Mouse (Mus musculus) urinary bladder, adult 2 months (tissue): ENCODE data around the gene Psmd11. TPM values are rescaled to one million over a fixed set of nuclear protein-coding genes. Genes with fewer than 3 reads are reported as not detected.

Experiments used
- DNase-seq: peaks from one replicate; pipeline ENCODE4 v3.0.0; 2022; ENCODE audit warnings: low spot score
- polyA plus RNA-seq: library from polyadenylated mRNA; depleted of rRNA; stranded (reverse); fragments of >200 nt; gene quantifications from 2 replicates; pipeline ENCODE4 v1.2.3, GENCODE M21; 2012; rRNA removed

Gene Psmd11
- polyA plus RNA-seq, 1 experiment: 75.9 TPM

DNA sequence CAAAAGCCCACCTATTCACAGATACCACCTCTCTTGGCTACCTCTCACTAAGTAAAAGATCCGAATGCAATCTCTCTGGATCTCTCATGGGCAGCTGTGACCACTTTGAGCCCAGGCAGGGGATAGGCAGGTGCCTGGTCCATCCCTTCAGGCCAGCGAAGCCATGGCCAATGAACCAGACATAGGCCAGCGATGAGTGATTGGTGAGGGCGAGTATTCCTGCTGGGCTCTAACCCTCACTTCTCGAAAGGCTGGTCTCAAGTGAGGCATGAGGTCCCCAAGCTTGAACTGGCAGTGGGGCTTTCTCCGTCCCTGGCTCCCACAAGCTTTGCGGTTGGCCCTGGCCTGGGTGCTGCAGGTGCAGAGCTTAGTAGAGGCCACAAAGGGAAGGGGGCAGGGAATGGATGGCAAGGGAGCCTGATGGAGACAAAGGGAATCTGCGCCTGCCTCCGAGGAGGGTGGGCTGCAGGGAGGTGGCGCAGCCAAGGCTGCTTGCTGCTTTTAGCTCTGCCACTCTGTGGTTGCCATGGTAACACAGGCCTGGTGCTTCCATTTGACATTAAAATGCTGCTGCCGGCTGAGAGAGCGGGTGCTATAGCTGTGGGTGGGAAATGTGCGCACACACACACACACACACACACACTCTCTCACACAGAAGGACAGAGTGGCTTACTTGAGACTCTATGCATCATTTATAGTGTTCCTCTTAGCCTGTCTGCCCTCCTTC, 75.5 kb downstream of the Psmd11 start:
- no peak for DNase-seq

DNA sequence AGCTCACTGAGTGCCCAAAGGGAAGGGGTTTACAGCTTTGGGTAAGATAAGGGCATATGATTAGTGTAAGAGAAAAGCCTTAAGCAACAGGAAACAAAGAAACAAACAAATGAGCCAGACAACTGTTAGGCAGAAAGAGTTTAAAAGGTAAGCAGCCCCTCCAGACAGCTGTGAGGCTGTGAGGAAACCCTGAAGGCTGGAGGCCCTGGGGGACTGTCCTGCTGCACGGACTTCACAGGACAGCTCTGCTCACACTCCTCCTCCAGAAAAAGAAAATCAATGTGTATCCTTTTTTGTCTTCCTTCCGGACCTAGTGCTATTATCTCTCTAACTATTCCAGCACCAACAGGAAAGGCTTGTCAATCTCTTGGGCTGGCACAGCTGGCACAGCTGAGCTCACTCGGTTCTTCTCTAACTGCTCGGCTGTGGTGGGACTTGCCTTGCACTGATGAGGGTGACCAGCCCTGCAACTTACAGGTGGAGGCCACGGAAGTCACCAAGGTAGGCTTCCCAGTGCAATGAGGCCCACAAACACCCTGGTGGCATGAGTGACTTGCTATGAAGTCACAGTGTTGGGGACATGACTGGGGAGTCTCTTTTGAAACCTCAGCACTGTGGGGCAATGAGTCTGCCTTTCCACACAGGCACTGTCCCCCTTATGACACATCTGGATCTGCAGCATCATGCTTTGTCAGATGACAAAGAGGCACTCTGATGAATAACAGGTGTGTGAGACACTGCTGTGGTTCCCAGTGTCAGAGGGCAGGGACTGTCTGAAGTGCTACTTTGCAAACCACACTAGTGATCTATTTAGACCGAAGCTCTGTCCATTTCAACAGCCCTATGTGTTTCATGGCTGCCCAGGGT, 76.3 kb downstream of the Psmd11 start:
- no peak for DNase-seq

DNA sequence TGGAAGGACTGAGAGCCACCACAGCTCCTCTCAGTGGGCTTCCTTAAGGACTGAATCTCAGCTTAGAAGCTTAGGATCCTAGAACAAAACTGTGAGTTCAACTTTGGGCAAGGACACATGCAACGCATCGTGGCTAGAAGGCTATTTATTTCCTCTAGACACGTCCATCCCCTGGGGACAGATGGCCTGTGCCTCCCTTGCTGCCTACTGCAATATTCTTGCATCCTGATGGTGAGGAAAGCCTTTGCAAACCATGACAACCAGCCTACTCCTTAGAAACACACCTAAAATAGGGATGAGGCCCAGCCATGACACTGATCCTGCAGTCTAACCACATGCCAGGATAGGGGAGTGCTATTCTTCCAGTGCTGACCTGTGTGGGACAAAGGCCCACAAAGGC, 77.2 kb downstream of the Psmd11 start:
- DNase-seq: no peak

DNA sequence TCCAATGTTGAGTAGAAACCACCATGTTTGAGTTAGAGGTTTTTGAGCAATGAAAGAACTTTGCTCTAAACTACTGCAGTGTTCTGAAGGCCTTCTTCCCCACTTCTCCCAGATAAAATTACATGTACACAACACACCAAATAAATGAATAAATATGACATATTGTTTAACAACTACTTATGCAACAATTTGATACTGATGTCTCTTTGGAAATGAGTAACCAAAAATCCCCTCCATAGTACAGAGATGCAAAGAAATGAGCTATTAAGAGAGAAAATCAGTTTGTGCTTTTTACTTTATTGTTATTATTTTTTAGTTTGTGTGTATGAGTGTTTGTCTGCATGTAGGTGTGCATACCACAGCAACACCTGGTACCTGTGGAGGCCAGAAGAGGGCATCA, 78.1 kb downstream of the Psmd11 start:
- DNase-seq: no peak

DNA sequence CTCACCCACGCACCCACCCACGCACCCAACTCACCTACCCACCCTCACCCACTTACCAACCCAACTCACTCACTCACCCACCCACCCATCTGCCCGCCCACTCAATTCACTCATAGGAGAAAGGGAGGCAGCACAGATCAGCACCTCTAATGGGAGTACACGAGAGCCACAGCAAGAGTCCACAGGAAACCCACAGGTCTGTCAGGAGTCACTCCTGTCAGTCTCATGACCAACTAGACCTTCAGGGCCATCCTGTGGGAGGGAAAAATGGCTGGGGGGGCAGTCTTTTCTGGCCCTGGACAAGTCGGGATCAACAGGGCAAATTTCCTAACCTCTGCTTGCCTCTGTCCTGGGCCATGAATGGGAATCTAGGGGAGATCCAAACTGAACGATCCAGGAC, 79.4 kb downstream of the Psmd11 start:
- DNase-seq: no peak

DNA sequence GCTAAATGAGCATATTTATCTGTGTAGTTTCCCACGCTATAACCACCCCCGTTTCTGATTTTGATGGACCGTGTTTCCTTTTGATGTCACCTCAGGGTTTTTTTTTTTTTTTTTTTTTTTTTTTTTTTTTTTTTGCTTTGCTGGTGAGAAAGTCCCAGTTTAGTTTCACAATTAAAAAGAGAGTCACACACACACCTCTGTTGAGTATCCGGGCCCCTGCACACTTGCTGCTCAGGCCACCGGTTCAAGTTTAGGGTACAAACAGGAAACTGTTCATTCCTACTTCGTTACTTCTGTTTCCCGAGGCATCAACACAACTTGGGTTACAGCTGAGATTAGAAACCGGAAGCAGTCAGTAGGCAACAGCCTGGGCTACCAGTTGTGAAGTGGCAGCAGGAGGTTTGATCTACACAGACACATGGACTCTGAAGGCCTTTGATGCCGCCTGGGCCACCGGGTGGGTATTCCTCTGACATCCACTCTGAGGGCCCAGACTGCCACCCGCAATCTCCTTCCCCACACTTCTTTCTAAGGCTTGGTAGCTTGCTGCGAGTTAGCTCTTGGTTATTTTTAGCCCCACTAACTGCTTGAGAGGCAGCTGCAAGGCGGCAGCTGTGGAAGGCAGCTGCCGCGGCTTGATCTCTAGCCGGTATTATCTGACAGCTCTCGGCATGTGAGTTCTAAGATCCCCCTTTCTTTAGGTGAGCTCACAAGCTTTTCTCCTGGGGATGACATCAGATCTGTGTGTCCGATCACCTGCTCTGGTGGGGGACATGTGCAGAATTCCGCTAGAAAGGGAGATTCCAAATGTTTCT, 80.2 kb downstream of the Psmd11 start:
- DNase-seq: no peak

DNA sequence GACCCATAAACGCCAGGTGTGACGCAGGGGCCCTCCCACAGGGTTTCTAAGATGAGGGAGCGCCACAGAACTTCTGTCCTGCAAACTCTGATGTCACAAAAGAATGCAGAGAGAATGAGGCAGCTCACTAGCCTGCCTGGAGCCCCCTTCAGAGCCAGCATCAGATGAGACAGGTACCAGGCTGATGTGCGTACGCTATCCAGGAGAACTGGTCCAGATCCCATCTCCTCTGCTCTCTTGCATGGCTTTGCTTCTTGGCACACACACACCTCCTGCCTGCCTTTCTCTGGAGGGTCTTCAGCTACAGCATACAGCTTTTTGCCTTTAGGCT, 80.7 kb downstream of the Psmd11 start:
- DNase-seq: no peak

DNA sequence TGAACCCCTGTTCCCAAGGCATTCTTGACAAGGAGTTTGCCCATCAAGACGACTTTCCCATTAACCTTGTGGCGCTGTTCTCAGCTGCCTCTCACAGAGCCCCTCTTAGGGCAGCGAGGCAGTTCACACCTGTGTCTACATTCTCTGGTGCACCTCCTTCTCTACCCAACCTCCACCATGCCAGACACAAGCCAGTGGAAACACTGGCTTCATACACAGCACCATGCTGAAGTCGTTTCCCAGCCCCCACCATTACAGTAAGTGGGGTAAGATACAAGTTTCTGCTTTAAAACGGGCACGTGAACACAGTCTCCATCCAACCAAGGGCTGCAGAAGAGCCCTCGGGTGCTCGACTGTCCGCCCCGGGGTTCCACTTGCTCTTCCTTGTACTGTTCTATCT, 81.7 kb downstream of the Psmd11 start:
- no peak for DNase-seq

DNA sequence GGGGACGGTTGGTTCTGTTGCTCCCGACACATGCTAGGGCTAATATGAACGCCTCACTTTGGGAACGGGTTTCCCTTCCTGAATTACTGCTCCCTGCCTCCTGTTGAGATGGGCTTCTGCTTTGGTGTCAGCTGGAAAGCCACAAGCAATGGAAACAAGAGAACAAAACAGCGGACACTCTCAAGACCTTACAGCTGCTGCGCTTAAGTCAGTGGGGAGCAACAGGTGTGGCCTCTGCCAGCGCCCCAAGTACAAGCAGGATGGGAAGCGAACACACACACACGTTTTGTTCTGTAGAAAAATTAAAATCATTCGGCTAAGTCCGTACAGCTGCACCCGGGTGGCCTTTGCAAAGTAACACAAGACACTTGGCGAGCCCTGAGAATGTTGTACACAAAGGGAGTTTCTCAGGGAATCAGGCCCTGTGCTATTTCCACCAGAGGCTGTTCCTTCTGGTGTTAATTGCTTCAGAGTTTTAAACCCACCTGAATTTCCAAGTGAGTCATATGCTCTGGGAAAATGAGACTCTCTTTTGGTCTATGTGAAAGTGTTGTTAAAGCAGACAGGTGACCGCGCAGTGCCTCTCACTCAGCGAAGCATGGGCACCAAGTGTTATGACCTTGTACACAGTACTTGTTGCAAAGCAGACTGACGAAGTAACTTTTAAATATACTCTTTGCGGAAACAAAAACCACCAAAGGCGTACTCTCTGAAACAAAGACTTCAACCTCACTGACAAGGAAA, 84.1 kb downstream of the Psmd11 start:
- DNase-seq: no peak

DNA sequence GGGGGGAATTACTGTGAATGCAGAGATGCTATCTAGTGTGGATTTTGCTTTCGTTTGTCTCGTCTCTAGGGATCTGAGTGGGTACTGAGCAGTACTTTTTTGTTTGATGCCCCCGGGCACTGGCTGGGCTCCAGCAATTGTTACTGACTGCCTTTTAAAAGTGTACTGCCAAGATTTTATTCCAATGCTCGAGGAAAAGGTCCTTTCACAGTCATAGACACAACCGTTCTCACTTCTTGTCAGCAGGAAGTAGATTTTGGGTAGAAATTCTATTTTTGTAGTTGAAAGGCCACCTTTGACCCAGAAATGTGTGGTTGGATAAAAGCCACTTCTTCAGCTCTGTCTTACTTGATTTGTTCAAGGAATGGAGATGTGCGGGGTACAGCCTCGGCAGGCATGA, 85.4 kb downstream of the Psmd11 start:
- DNase-seq: no peak

DNA sequence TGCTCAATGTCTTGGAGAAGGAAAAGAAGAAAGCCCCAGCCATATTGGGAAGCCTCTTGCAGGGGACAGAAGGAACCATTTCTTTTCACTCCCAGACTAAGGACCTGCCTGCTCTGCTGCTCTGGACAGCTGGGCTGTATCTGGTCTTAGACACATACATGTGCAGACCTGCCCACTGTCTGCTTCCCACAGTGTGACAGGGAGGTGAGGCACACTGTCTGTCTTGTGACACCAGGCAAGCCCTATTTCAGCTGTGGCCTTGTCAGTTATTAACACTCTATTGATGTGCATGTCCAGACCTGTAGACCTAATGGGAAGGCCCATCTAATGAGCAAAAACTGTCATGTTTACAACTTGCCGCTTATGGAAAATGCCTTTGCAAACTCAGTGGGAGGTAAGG, 86.9 kb downstream of the Psmd11 start:
- DNase-seq: no peak

DNA sequence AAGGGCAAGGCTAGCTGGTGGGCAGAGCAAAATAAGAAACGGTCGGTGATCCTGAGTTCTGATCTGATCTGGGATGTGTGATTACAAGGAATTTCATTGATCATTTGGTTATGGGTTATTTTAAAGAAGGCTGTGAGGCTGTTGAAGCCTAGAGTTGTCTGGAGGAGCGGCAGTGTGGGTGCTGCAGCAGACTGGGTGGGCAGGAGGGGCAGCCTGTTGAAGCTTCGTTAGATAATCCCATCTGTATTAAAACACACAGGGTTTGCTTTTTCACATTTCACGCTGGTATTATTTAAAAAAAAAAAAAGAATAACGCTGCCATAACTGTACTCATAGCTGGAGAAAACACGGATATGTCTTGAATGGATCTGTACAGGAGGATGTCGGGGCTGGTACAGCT, 87.5 kb downstream of the Psmd11 start:
- DNase-seq: no peak

DNA sequence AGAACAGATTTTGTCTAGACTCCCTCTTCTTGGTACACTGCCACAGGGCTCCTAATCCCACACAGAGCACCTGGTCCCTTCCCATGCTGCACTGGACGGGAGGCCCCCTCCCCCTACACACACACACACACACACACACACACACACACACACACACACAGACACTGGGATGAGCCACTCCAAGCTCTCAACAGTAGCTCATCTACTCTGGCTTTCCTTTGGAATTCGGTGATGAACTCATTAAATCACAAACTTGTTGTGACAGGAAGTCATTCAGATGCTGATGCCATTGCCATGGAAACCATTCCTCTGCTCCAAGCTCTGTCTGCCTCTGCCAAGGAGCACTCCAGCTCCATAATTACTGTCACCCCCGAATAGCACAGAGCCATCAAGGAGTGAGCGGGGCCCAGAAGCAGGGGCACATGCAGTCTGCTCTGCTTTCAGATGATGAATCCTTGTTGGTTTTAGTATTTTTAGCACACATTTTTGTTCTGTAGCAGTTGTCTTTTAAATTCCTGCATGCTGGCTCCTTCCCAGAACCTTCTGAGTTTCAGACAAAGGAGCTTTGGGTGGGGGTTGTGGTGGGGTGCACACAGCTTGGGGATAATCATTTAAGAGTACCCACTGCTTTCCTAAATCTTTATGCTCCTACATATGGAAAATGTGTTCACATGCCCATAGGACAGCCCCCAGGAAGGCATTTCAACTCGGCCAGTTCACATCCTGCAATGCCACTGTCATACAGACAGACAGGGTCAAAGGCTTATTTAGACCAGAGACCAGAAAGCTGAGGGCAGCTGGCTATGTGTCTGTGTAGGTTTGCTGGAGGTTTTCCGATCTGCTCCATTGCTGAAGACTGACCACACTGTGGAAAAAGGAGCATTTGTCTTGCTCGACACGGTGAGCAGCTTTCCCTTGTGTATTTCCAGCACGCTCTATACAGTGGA, 90.3 kb downstream of the Psmd11 start:
- DNase-seq: no peak

DNA sequence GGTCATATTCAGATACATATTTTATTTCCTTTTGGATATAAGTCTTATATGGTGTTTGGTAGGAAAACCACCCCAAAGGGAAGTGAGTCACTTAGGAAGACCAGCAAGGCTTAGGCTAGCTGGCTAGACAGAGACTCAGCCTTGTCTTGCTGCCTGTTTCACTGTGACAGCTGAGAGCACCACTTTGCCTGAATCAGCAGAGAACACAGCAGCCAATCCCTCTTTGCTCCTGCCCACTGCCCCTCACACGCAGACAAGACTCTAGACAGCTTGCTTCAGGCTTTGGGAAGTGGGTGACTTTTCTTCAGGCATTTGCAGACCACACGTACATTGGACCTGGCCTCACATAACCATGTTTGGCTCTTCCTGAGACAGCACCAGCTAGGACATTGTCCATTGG, 92.7 kb downstream of the Psmd11 start:
- no peak for DNase-seq

Other genes with a start within 250 kb of the Psmd11 start
- 9.2 and 10.8 TPM in 2 replicates for gene Rnf135, start 244.8 kb upstream of the Psmd11 start, polyA plus RNA-seq
- gene Rhot1, start 219.6 kb upstream of the Psmd11 start, polyA plus RNA-seq: 49.8 and 53.8 TPM in 2 replicates
- 2.3 and 3.0 TPM in 2 replicates for gene Rhbdl3, start 127.7 kb upstream of the Psmd11 start, polyA plus RNA-seq
- 8.4 and 9.6 TPM in 2 replicates for gene 5730455P16Rik, start 50.6 kb upstream of the Psmd11 start, polyA plus RNA-seq
- 116 and 122 TPM in 2 replicates for gene Zfp207, start 45.3 kb upstream of the Psmd11 start, polyA plus RNA-seq
- 0.94 and 1.4 TPM in 2 replicates for gene Cdk5r1, start 48.4 kb downstream of the Psmd11 start, polyA plus RNA-seq